Comparison of ENCODE assay signal across 7 mouse cellular contexts in genomic region chr5:115279226-115280049, GRCm38 (mm10). TPM values are rescaled to one million over a fixed set of nuclear protein-coding genes. Genes with fewer than 3 reads are reported as not detected.
A peak's percentile ranks its signal among the peaks of the same experiment; 100 is the strongest.
DNase-seq lines count a peak whose midpoint lies in the region; ATAC-seq and TF ChIP-seq lines count a peak whose summit lies in the region.

Gene Coq5 (plus strand): TSS chr5:115279666.

- no peaks in the 10 kb centered on the region for H3K9me3 ChIP-seq in embryonic facial prominence, embryonic 14.5 days (ENCODE audit: control insufficient read depth, low read length)
- H3K9me3 ChIP-seq in limb, embryonic 12.5 days: no peaks in the 10 kb centered on the region
- no peaks in the 10 kb centered on the region for H3K9me3 ChIP-seq in midbrain, embryonic 14.5 days (ENCODE audit: control insufficient read depth, low read length)

- H3K9ac ChIP-seq in embryonic facial prominence, embryonic 14.5 days (ENCODE audit: low read depth, low read length): peak within 1 kb of the TSS; percentile 86
- H3K9ac ChIP-seq in heart, adult 2 months (ENCODE audit: low read depth, low read length): peak within 1 kb of the TSS; percentile 95
- H3K9ac ChIP-seq in limb, embryonic 12.5 days (replicated peaks): peak within 1 kb of the TSS; percentile 75
- peak within 1 kb of the TSS; percentile 82 for H3K9ac ChIP-seq in midbrain, embryonic 14.5 days (replicated peaks; ENCODE audit: low read length)

- no peaks in the 10 kb centered on the region for H3K27me3 ChIP-seq in embryonic facial prominence, embryonic 14.5 days (replicated peaks; ENCODE audit: control insufficient read depth, insufficient read depth, low read length)
- no peaks in the 10 kb centered on the region for H3K27me3 ChIP-seq in heart, adult 2 months (ENCODE audit: control insufficient read depth, insufficient read depth, low read length)
- no peaks in the 10 kb centered on the region for H3K27me3 ChIP-seq in limb, embryonic 12.5 days
- no peaks in the 10 kb centered on the region for H3K27me3 ChIP-seq in midbrain, embryonic 14.5 days (ENCODE audit: control insufficient read depth, insufficient read depth, low read length)
- H3K27me3 ChIP-seq in spleen, adult 2 months (ENCODE audit: control insufficient read depth, insufficient read depth, low read length): no peaks in the 10 kb centered on the region

- TF ChIP-seq CTCF in heart, adult 2 months (IDR thresholded peaks at IDR 0.05): no peak
- TF ChIP-seq CTCF in spleen, adult 2 months (IDR thresholded peaks at IDR 0.05; ENCODE audit: extremely low read depth, insufficient read depth, insufficient read length, insufficient replicate concordance): no peak

- peak within 1 kb of the TSS; percentile 86 for H3K4me3 ChIP-seq in embryonic facial prominence, embryonic 14.5 days (ENCODE audit: low read depth, low read length)
- H3K4me3 ChIP-seq in heart, adult 2 months: peak within 1 kb of the TSS; percentile 93
- peak within 1 kb of the TSS; percentile 85 for H3K4me3 ChIP-seq in limb, embryonic 12.5 days (replicated peaks)
- H3K4me3 ChIP-seq in midbrain, embryonic 14.5 days (replicated peaks; ENCODE audit: low read depth, low read length): peak within 1 kb of the TSS; percentile 88
- H3K4me3 ChIP-seq in spleen, adult 2 months (ENCODE audit: extremely low read depth, insufficient read depth, insufficient read length): peak within 1 kb of the TSS; percentile 100

- H3K4me1 ChIP-seq in embryonic facial prominence, embryonic 14.5 days (ENCODE audit: control insufficient read depth, insufficient read depth, low read length): peaks cover 5% of the 10 kb centered on the region
- H3K4me1 ChIP-seq in heart, adult 2 months (ENCODE audit: control insufficient read depth, insufficient read depth, low read length): peaks cover 4% of the 10 kb centered on the region; the same call in 1 of the 2 replicates
- peaks cover 5% of the 10 kb centered on the region for H3K4me1 ChIP-seq in limb, embryonic 12.5 days (replicated peaks)
- H3K4me1 ChIP-seq in midbrain, embryonic 14.5 days (ENCODE audit: control insufficient read depth, insufficient read depth, low read length): peaks cover 5% of the 10 kb centered on the region
- H3K4me1 ChIP-seq in spleen, adult 2 months (ENCODE audit: control insufficient read depth, insufficient read depth, insufficient read length): peaks cover 2% of the 10 kb centered on the region

- TF ChIP-seq POLR2A in heart, adult 2 months (IDR thresholded peaks at IDR 0.05; ENCODE audit: insufficient read depth, low read depth, low read length): peak; percentile 74
- peak; percentile 62 for TF ChIP-seq POLR2A in spleen, adult 2 months (IDR thresholded peaks at IDR 0.05; ENCODE audit: low read depth, low read length)

- peaks cover 2% of the 10 kb centered on the region; the same call in 1 of the 2 replicates for H3K79me2 ChIP-seq in heart, adult 2 months (replicated peaks; ENCODE audit: control insufficient read depth, insufficient read depth, low read length)

- intact Hi-C loops in heart, adult 2 months (cut with DNase I): loop anchor here (2.0 to 10.0 kb wide), 3 partner anchors 21 to 205 kb away; partner anchors contain the start of genes Dynll1, Gatc, Sirt4 and Triap1

- peak; percentile 88; the same call in 1 of the 2 replicates for ATAC-seq in embryonic facial prominence, embryonic 14.5 days (ENCODE audit: low read depth)
- ATAC-seq in limb, embryonic 12.5 days (ENCODE audit: insufficient number of reproducible peaks, insufficient read depth, low FRiP score, low TSS enrichment, low read depth): peak; percentile 74
- peak; percentile 69; the same call in 1 of the 2 replicates for ATAC-seq in midbrain, embryonic 14.5 days (ENCODE audit: low FRiP score, low TSS enrichment)

- peaks cover 14% of the 10 kb centered on the region for H3K36me3 ChIP-seq in embryonic facial prominence, embryonic 14.5 days (ENCODE audit: control insufficient read depth, insufficient read depth, low read length)
- no peaks in the 10 kb centered on the region for H3K36me3 ChIP-seq in heart, adult 2 months (ENCODE audit: control insufficient read depth, insufficient read depth, low read length)
- peaks cover 15% of the 10 kb centered on the region for H3K36me3 ChIP-seq in limb, embryonic 12.5 days
- H3K36me3 ChIP-seq in midbrain, embryonic 14.5 days (ENCODE audit: control insufficient read depth, insufficient read depth, low read length): peaks cover 14% of the 10 kb centered on the region
- peaks cover 3% of the 10 kb centered on the region for H3K36me3 ChIP-seq in spleen, adult 2 months (ENCODE audit: control insufficient read depth, insufficient read depth, low read length)

- peak within 1 kb of the TSS; percentile 76 for H3K4me2 ChIP-seq in embryonic facial prominence, embryonic 14.5 days (ENCODE audit: low read depth, low read length)
- peak within 1 kb of the TSS; percentile 92 for H3K4me2 ChIP-seq in limb, embryonic 12.5 days
- peak within 1 kb of the TSS; percentile 86 for H3K4me2 ChIP-seq in midbrain, embryonic 14.5 days (ENCODE audit: low read length)

- peak; percentile 92 to 94 for DNase-seq in adrenal gland, postnatal 36 days
- peak; percentile 88 for DNase-seq in embryonic facial prominence, embryonic 14.5 days (ENCODE audit: low spot score)
- peak; percentile 90 to 96 for DNase-seq in heart, adult 2 months
- peak; percentile 77 to 86 for DNase-seq in kidney, adult 8-10 months
- DNase-seq in midbrain, embryonic 14.5 days: peak; percentile 93
- DNase-seq in spleen, adult 2 months (ENCODE audit: low read depth in 1 of 2, low spot score in 2 of 2): peak; percentile 57 to 82

- 0 out of 2 replicates have a peak, but pooled peaks have one; percentile 17 for TF ChIP-seq EP300 in heart, adult 2 months (IDR thresholded peaks at IDR 0.05; ENCODE audit: insufficient read depth, low read depth, low read length)

- WGBS in embryonic facial prominence, embryonic 14.5 days: 4% methylated on average over 45 of the region's 45 CpGs
- 2% methylated on average over 45 of the region's 45 CpGs for WGBS in heart, adult 2 months
- WGBS in limb, embryonic 12.5 days: 4% methylated on average over 45 of the region's 45 CpGs
- WGBS in midbrain, embryonic 14.5 days: 3% methylated on average over 43 of the region's 45 CpGs
- 2% methylated on average over 45 of the region's 45 CpGs for WGBS in spleen, adult 2 months

- peak within 1 kb of the TSS; percentile 49; the same call in 1 of the 2 replicates for H3K27ac ChIP-seq in embryonic facial prominence, embryonic 14.5 days (replicated peaks; ENCODE audit: low read depth, low read length)
- H3K27ac ChIP-seq in heart, adult 2 months: peak within 1 kb of the TSS; percentile 85
- H3K27ac ChIP-seq in limb, embryonic 12.5 days: 0 out of 2 replicates have a peak within 1 kb of the TSS, but pooled peaks have one; percentile 7
- H3K27ac ChIP-seq in midbrain, embryonic 14.5 days (replicated peaks; ENCODE audit: low read depth, low read length): peak within 1 kb of the TSS; percentile 55
- H3K27ac ChIP-seq in spleen, adult 2 months (ENCODE audit: insufficient read depth, low read length): peak within 1 kb of the TSS; percentile 73

RNA-seq across cellular contexts. Expression of gene Coq5, which starts in this region (rescaled TPM):
- total RNA-seq in adrenal gland, postnatal 36 days (2021): 10 to 100 TPM; 54.2 to 61.9 TPM
- polyA plus RNA-seq in embryonic facial prominence, embryonic 14.5 days (2014; fragmentation: Nextera tagmentation; extraction: Ambion mirVana): 39.0 and 41.9 TPM in 2 replicates
- total RNA-seq in heart, adult 2 months (2021): 100 to 1,000 TPM; 140 to 146 TPM
- 57.1 and 84.0 TPM in 2 replicates for polyA plus RNA-seq in heart, adult 2 months (2012; rRNA removed)
- 39.0 and 44.0 TPM in 2 replicates for polyA plus RNA-seq in limb, embryonic 12.5 days (2016; fragmentation: Nextera tagmentation; extraction: Ambion mirVana)
- 49.6 and 50.0 TPM in 2 replicates for polyA plus RNA-seq in midbrain, embryonic 14.5 days (2014; fragmentation: Nextera tagmentation; extraction: Ambion mirVana)
- polyA plus RNA-seq in spleen, adult 2 months (2012; rRNA removed): 6.3 and 6.6 TPM in 2 replicates

Comparison
In these comparisons a context has a peak if more than half of its experiments do, and no peak if none do; other contexts are left out.
1. Peak in every context shown above with its lines: DNase-seq, ATAC-seq, H3K4me3 ChIP-seq and H3K27ac ChIP-seq.
2. H3K27ac ChIP-seq: peak in every context shown above with its lines; median percentile 85 in heart, adult 2 months; 73 in spleen, adult 2 months; 55 in midbrain, embryonic 14.5 days; 49 in embryonic facial prominence, embryonic 14.5 days; 7 in limb, embryonic 12.5 days.